Mouse (Mus musculus) erythroblast, embryonic 14.5 days (primary cell): ENCODE data around the gene Olfml2a. TPM values are rescaled to one million over a fixed set of nuclear protein-coding genes. Genes with fewer than 3 reads are reported as not detected.

ENCODE experiments used
- H3K27me3 ChIP-seq: 2 replicates; pipeline ENCODE4 v1.6.1; 2012; ENCODE audit warnings: inconsistent platforms; ENCODE audit not compliant: control insufficient read depth
- H3K36me3 ChIP-seq: 2 replicates; pipeline ENCODE4 v1.6.1; 2012; ENCODE audit warnings: mild to moderate bottlenecking, inconsistent platforms; ENCODE audit not compliant: control insufficient read depth
- H3K4me1 ChIP-seq: 2 replicates; pipeline ENCODE4 v1.6.1; 2012; ENCODE audit warnings: inconsistent platforms; ENCODE audit not compliant: control insufficient read depth
- H3K4me3 ChIP-seq: replicated peaks from 2 replicates; pipeline ENCODE3; 2012; ENCODE audit warnings: moderate library complexity, mild to moderate bottlenecking, inconsistent platforms
- H3K9me3 ChIP-seq: 2 replicates; pipeline ENCODE4 v1.6.1; 2012; ENCODE audit warnings: low read length, inconsistent platforms, mixed read lengths; ENCODE audit not compliant: control insufficient read depth
- GATA1 ChIP-seq: IDR thresholded peaks from 2 replicates; pipeline ENCODE4 v1.6.1; 2012; ENCODE audit warnings: low read length, inconsistent platforms, mixed read lengths
- TAL1 ChIP-seq: IDR thresholded peaks from 3 replicates; pipeline ENCODE4 v1.6.1; 2012; ENCODE audit warnings: low read length, inconsistent platforms, mixed read lengths
- polyA plus RNA-seq: library from polyadenylated mRNA; stranded (reverse); fragments of >175 nt; gene quantifications from 2 replicates; pipeline ENCODE4 v1.2.3, GENCODE M21; 2012

Gene Olfml2a
- polyA plus RNA-seq, 1 experiment = 0.01 TPM

GRCm38 (mm10) chr2:38934936-38935335 lies 3.2 kb downstream of the Olfml2a start:
- Histone ChIP-seq H3K27me3 (peaks cover 47% of the 10 kb centered on the region), H3K4me1 (peaks cover 22% of the 10 kb centered on the region), H3K4me3 (no peak overlapping the region), H3K36me3 (no peaks in the 10 kb centered on the region), H3K9me3 (peaks cover 3% of the 10 kb centered on the region; the same call in 1 of the 2 replicates)
- TF ChIP-seq TAL1 (no peak), GATA1 (no peak)

- Histone ChIP-seq H3K27me3 (peaks cover 30% of the 10 kb centered on the region), H3K36me3 (no peaks in the 10 kb centered on the region), H3K9me3 (peaks cover 3% of the 10 kb centered on the region; the same call in 1 of the 2 replicates), H3K4me3 (no peak overlapping the region), H3K4me1 (peaks cover 16% of the 10 kb centered on the region)
- TF ChIP-seq GATA1 (no peak), TAL1 (no peak)
These were observed 5.1 kb downstream of the Olfml2a start for GRCm38 (mm10) chr2:38936721-38937378.

GRCm38 (mm10) chr2:38937396-38937795 lies 5.6 kb downstream of the Olfml2a start:
- TF ChIP-seq GATA1 (no peak), TAL1 (no peak)
- no peaks in the 10 kb centered on the region for H3K36me3 ChIP-seq
- peaks cover 3% of the 10 kb centered on the region; the same call in 1 of the 2 replicates for H3K9me3 ChIP-seq
- peaks cover 25% of the 10 kb centered on the region for H3K27me3 ChIP-seq
- H3K4me1 ChIP-seq = peaks cover 10% of the 10 kb centered on the region
- H3K4me3 ChIP-seq = no peak overlapping the region

DNA sequence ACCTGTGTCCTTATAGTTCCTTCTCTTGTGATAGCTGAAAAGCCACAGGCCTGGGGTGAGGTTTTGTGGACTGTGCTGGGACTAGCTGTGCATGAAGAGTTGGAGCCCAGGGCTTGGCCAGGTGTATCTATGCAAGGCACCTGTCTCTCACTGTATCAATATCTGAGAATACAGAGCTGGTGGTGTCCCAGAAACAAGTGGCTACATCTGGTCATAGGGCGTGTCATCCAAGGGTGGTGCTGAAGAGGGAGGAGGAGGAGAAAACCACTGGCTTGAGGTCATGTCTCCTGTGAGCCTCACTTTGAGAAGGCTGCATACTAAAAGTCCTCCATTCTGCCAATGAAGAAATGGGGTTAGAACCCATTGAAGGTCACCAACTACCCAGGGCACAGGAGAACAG lies 6.2 kb downstream of the Olfml2a start:
- no peak overlapping the region for H3K4me3 ChIP-seq
- peaks cover 22% of the 10 kb centered on the region for H3K27me3 ChIP-seq
- peaks cover 3% of the 10 kb centered on the region; the same call in 1 of the 2 replicates for H3K9me3 ChIP-seq
- peaks cover 10% of the 10 kb centered on the region for H3K4me1 ChIP-seq
- TF ChIP-seq TAL1 (no peak), GATA1 (no peak)
- H3K36me3 ChIP-seq = no peaks in the 10 kb centered on the region

DNA sequence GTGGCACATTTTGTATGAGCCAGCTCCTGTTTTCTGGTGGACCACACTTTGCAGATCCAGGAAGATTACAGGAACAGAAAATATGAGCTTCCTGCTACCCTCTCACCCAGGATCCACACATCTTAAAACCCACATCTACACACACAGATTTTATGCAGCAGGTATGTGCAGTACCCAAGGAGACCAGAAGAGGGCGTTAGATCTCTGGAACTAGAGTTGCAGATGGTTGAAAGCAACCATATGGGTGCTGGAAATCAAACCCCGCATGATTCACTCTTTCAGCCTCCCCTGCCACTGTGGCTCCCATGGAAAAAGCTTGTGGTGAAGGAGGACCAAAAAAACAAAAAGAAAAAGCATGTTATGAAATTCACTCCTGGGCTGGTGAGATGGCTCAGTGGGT lies 7.3 kb downstream of the Olfml2a start:
- peaks cover 10% of the 10 kb centered on the region for H3K4me1 ChIP-seq
- peaks cover 3% of the 10 kb centered on the region; the same call in 1 of the 2 replicates for H3K9me3 ChIP-seq
- no peak overlapping the region for H3K4me3 ChIP-seq
- peaks cover 15% of the 10 kb centered on the region for H3K27me3 ChIP-seq
- H3K36me3 ChIP-seq = no peaks in the 10 kb centered on the region
- TF ChIP-seq TAL1 (no peak), GATA1 (no peak)

DNA sequence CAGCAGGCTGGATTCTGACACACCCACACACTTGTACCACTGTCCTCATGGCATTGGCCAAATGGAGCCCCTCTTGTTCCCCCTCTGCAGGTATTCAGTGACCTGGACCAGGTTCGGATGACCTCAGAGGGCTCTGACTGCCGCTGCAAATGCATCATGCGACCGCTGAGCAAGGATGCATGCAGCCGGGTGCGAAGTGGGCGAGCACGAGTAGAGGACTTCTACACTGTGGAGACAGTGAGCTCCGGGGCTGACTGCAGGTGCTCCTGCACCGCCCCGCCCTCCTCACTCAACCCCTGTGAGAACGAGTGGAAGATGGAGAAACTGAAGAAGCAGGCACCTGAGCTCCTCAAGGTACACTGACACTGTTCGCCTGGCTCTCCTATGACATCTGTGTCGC lies 9.6 kb downstream of the Olfml2a start:
- Histone ChIP-seq H3K4me3 (no peak overlapping the region), H3K27me3 (peaks cover 5% of the 10 kb centered on the region), H3K4me1 (peaks cover 10% of the 10 kb centered on the region), H3K36me3 (no peaks in the 10 kb centered on the region), H3K9me3 (peaks cover 3% of the 10 kb centered on the region; the same call in 1 of the 2 replicates)
- TF ChIP-seq GATA1 (no peak), TAL1 (no peak)

DNA sequence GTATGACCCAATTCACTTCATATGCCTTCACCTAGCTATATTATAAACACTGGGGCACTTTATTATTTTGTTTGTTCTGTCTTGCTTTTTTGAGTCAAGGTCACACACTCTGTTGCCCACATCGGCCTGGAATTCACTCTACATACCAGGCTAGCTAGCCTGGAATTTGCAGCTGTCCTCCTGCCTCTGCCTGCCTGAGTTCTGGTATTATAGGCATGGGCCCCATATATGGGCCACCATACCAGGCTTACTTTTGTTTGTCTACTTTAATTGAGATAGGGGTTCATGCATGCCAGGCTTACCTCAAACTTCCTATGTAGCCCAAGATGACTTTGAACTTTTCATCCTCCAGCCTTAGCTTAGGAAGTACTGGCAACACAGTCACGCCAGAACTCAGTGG lies 10.1 kb downstream of the Olfml2a start:
- Histone ChIP-seq H3K27me3 (peaks cover 1% of the 10 kb centered on the region), H3K9me3 (peaks cover 3% of the 10 kb centered on the region; the same call in 1 of the 2 replicates), H3K36me3 (no peaks in the 10 kb centered on the region), H3K4me3 (no peak overlapping the region), H3K4me1 (peaks cover 10% of the 10 kb centered on the region)
- no peak for TF ChIP-seq GATA1
- no peak for TF ChIP-seq TAL1

- TF ChIP-seq TAL1 (no peak), GATA1 (no peak)
- Histone ChIP-seq H3K27me3 (no peaks in the 10 kb centered on the region; the same call in 1 of the 2 replicates), H3K36me3 (no peaks in the 10 kb centered on the region), H3K9me3 (peaks cover 3% of the 10 kb centered on the region; the same call in 1 of the 2 replicates), H3K4me3 (no peak overlapping the region), H3K4me1 (peaks cover 2% of the 10 kb centered on the region)
These were observed 11.4 kb downstream of the Olfml2a start for GRCm38 (mm10) chr2:38943161-38943560.

- no peaks in the 10 kb centered on the region for H3K36me3 ChIP-seq
- no peak for TF ChIP-seq TAL1
- TF ChIP-seq GATA1 = no peak
- peaks cover 3% of the 10 kb centered on the region; the same call in 1 of the 2 replicates for H3K9me3 ChIP-seq
- H3K4me1 ChIP-seq = peaks cover 3% of the 10 kb centered on the region; the same call in 1 of the 2 replicates
- H3K27me3 ChIP-seq = no peaks in the 10 kb centered on the region; the same call in 1 of the 2 replicates
- H3K4me3 ChIP-seq = no peak overlapping the region
These were observed 12.2 kb downstream of the Olfml2a start for GRCm38 (mm10) chr2:38943977-38944376.
